Mouse (Mus musculus) cerebellum, adult 9-10 months (tissue): Measurements from ENCODE around the gene Epha7.

Experiments used
- DNase-seq: peaks from one replicate; pipeline ENCODE4 v3.0.0; 2022

The Epha7 gene

GRCm38 (mm10) chr4:28901496-28901895 is 88.6 kb downstream of the Epha7 start:
- DNase-seq = peak; percentile 43

DNA sequence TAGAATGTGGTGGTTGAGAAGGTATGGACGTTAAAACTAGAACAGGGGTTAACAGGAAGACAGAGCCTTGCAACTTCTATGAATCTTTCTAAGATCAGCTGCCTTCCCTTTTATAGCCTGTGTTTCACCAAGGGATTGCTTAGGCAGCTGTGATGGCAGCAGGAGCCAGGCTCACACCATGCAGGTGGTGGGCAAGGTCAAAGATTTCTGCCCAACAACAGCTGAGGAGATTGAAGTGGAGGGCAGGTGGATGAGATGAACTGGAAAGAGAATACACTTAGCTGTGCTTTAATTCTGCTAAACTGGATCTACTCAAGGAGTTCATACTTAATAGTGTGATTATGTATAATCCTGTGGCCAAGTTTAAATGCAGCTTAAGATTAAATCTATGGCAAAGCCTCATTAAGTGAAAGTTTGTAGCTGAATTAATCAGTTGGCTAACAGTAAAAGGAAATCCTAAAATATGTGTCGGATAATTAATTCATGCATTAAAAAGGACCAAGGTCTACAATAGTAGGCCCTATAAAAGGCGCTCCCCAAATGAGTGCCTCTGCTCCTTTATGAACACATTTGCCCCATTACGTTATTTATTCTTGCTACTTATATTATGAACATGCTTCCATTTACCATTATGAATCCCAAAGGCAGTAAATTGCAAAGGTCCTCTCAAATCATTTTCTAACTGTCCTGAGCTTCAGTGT is 89.2 kb downstream of the Epha7 start:
- no peak for DNase-seq

- no peak for DNase-seq
Measured at GRCm38 (mm10) chr4:28906985-28907384, 94.1 kb downstream of the Epha7 start.

DNA sequence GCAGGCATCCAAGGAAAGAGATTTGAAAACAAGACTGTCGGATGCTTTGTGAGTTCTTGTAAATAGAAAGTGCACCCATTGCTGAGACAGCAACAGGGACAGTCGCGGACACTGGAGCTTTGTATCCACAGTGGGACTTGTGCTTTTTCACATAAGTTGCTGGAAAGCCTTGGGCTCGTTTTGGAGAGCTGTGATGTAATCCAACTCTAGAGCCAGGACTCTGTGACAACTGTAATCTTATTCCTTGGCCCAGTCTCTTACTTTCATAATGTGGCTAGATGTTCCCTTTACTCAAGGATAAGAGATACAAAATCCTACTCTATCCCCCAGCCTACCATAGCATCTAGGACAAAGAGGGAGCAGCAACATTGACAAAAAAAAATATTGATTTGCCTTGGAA is 97.2 kb downstream of the Epha7 start:
- DNase-seq = no peak

GRCm38 (mm10) chr4:28912028-28912427 is 99.1 kb downstream of the Epha7 start:
- no peak for DNase-seq

- no peak for DNase-seq
Measured at GRCm38 (mm10) chr4:28913613-28914012, 100.7 kb downstream of the Epha7 start.

DNA sequence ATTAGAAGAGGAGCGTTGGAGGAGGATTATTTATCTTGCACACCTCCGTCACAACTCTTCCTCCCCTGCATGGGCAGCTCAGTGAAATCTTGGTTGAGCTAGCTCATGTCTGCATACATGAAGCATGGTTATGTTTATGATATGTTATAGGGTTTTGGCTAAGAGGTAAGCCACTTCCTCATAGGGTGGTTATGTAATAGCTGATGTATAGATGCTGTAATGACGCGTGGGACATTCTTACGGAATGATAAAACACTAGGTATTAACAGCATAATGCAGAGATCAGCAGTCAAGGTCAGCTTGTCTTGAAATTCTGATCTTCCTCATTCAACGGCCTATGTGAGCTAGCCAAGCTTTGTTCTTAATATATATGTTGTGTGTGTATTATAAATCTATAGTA is 107.7 kb downstream of the Epha7 start:
- DNase-seq = no peak

DNA sequence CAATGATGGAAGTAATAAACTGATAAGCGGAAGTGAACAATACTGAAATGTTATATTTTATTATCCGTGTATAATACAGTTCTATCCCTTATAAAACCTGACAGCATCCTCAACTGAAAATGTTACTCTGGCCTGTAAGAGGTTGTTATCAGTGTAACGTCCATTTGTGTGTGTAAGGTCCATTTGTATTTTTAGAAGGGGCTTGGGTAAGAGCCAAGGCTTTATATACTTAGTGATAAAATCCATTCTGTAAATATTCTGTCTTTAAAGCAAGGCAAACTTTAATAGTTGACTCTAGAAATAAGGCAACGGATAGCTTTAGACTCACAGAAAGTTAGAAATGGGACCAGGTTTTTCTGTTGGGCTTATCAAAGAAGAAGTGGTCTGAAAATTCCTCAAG is 113.1 kb downstream of the Epha7 start:
- no peak for DNase-seq

DNA sequence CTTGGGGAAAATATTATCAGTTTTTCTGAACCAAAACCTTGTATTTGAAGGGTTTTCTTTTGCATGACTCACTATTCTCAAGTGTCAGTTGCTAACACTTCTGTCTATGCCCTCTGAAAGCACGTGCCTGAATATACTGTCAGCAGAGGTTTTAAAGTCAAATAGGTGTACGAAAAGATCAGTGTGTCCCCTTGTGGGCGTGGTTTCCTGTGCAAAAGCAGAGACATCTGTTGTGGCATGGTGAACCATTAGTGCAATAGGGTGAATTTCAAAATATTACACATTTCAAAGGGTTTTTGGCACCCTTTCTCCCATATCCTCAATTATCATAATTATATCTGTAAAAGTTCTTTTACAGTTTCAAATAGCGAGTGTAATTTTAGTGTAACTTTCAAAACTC is 120.5 kb downstream of the Epha7 start:
- DNase-seq = no peak

- no peak for DNase-seq
Measured at GRCm38 (mm10) chr4:28934802-28935201, 121.9 kb downstream of the Epha7 start.

DNA sequence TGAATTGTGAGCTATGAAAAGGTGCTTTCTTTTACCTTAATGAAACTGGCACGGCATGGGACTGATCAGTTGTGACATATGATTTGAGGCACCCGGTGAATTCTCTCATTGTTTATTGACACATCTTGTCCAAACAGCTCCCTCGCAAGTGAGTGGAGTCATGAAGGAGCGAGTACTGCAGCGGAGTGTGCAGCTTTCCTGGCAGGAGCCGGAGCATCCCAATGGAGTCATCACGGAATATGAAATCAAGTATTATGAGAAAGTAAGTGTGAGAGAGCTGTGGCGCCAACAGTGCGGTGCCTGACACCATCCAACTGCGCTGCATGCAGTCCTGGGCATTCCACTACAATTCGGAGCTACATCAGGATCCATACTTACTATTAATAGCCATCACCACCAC is 122.6 kb downstream of the Epha7 start:
- DNase-seq = no peak

- no peak for DNase-seq
Measured at GRCm38 (mm10) chr4:28940710-28941109, 127.8 kb downstream of the Epha7 start.

GRCm38 (mm10) chr4:28944237-28944636 is 131.3 kb downstream of the Epha7 start:
- DNase-seq = no peak

GRCm38 (mm10) chr4:28960889-28961560 is 148.1 kb downstream of the Epha7 start:
- no peak for DNase-seq

GRCm38 (mm10) chr4:28967584-28968315 is 154.8 kb downstream of the Epha7 start:
- DNase-seq = no peak

GRCm38 (mm10) chr4:28998462-28999286 is 185.7 kb downstream of the Epha7 start:
- DNase-seq = no peak

GRCm38 (mm10) chr4:28999287-28999595 is 186.3 kb downstream of the Epha7 start:
- DNase-seq = no peak

DNA sequence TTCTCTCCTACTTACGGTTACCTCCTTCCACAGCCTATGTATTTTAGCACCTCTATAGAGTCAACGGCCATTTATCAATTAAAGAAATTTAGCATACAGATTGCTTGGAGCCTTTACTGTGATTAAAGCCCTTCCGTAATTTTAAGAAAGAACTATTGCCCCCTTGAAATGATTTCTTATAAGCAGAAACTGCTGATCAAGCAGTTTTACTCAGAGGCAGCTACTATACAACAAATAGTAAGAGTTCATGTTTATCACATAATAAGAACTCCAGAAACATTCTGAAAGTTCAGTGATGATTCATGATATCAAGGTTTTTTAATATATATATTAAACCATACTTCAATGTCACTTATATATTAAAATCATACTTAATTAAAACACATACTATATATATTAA is 197.4 kb downstream of the Epha7 start:
- DNase-seq = no peak
